1 mouse cellular context compared by ENCODE assay signal in genomic region chr5:92011756-92012155, GRCm38 (mm10).
TF ChIP-seq lines count a peak whose summit lies in the region.

No protein-coding gene starts in this region.

TF ChIP-seq in MEL, 35 proteins besides CTCF, POLR2A, EP300 and RAD21:
- peak; percentile 65 for TF ChIP-seq GATA1 (IDR thresholded peaks at IDR 0.05; ENCODE audit: low read depth, low read length)
- no peak for TF ChIP-seq BHLHE40 (IDR thresholded peaks at IDR 0.05; ENCODE audit: borderline replicate concordance, low read depth, low read length)
- TF ChIP-seq GABPA (IDR thresholded peaks at IDR 0.05; ENCODE audit: low read depth, low read length): no peak
- TF ChIP-seq MXI1 (IDR thresholded peaks at IDR 0.05; ENCODE audit: low read depth, low read length): no peak
